In the genomic region with DNA sequence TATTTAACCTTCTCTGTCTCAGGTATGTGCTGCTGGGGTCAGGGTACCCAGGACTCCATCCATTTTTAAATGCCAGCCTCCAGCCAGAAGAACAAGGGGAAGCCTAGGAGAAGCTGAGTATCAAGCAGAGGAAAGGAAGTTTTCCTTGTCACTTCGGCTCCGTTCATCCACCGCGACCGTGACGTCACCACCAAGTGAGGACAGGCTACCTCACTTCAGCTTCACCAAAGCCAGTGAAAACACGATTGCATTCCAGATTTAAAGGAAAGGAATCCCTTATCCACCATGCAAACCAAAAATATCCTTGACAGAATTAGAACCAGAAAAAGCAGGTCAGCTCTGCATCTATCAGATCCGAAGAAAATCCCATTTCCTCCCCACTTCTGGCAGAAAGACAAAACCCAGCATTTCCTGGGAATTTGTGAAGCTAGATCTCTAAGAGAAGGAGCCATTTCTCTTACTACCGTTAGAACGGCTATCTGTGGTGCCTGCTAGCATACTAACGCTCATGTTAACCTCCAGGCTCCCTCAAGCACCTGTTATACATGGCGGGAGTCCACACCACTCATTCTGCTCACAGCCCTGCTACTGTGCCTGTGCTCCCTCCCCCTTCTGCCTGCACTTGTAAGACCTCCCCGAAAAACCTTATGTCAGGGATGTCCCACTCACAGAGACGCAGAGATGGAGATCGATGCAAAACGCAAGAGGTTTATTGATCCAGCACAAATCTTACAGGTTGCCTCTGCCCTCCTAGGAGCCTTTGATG, we compare ENCODE assay signal across 12 mouse cellular contexts.
"Had no signal": no experiment of that assay in that cellular context is flagged by ENCODE, and none has a peak within 500 bp of the region (broad histone marks: within the 10 kb centered on the region; RNA-seq: fewer than 3 reads in every experiment).

No protein-coding gene starts in this region.

- H3K27ac ChIP-seq: kidney, postnatal 0 days; layer of hippocampus, adult 2 months; liver, embryonic 13.5 days; macrophage had no signal

- H3K36me3 ChIP-seq: liver, embryonic 13.5 days had no signal

- H3K9ac ChIP-seq: liver, embryonic 13.5 days; lung, embryonic 14.5 days had no signal

- H3K4me3 ChIP-seq: layer of hippocampus, adult 2 months; liver, embryonic 13.5 days had no signal

- DNase-seq: kidney, adult 2 months; kidney, postnatal 25 days; liver, embryonic 13.5 days; lung, embryonic 14.5 days; midbrain, embryonic 14.5 days; right cerebral cortex, postnatal 25 days; thymus, postnatal 25 days had no signal

- H3K4me2 ChIP-seq: liver, embryonic 13.5 days; lung, embryonic 14.5 days; midbrain, embryonic 11.5 days had no signal

- H3K9me3 ChIP-seq: liver, embryonic 13.5 days had no signal

- ATAC-seq: lung, postnatal 0 days had no signal

- H3K27me3 ChIP-seq: liver, embryonic 13.5 days had no signal
